ENCODE assay signal across 8 mouse cellular contexts in genomic region chr9:120591490-120591889, GRCm38 (mm10). TPM values are rescaled to one million over a fixed set of nuclear protein-coding genes. Genes with fewer than 3 reads are reported as not detected.
DNase-seq lines count a peak whose midpoint lies in the region; ATAC-seq and TF ChIP-seq lines count a peak whose summit lies in the region.

No protein-coding gene starts in this region.

- TF ChIP-seq CTCF in forebrain, postnatal 0 days (IDR thresholded peaks at IDR 0.05; ENCODE audit: low read depth), result peak; percentile 88

- no peaks in the 10 kb centered on the region for H3K36me3 ChIP-seq in forebrain, postnatal 0 days (ENCODE audit: insufficient read depth)

- no peaks in the 10 kb centered on the region for H3K27me3 ChIP-seq in forebrain, postnatal 0 days (ENCODE audit: insufficient read depth, low read length)

- H3K4me2 ChIP-seq in forebrain, postnatal 0 days (ENCODE audit: low read depth), result no peak overlapping the region

- WGBS in forebrain, postnatal 0 days, result 2% methylated on average over 9 of the region's 9 CpGs

- H3K27ac ChIP-seq in forebrain, postnatal 0 days (ENCODE audit: low read depth, low read length), result no peak overlapping the region

- no peak; the same call in 1 of the 2 replicates for ATAC-seq in cerebellum, adult (ENCODE audit: insufficient number of reproducible peaks, low FRiP score, low TSS enrichment)
- ATAC-seq in forebrain, postnatal 0 days, result no peak; the same call in 1 of the 2 replicates

- H3K9ac ChIP-seq in forebrain, postnatal 0 days, result no peak overlapping the region

- H3K4me1 ChIP-seq in forebrain, postnatal 0 days (ENCODE audit: insufficient read depth), result no peaks in the 10 kb centered on the region

- no peaks in the 10 kb centered on the region for H3K9me3 ChIP-seq in forebrain, postnatal 0 days (ENCODE audit: low read length)

- H3K4me3 ChIP-seq in forebrain, postnatal 0 days (ENCODE audit: low read depth, low read length), result no peak overlapping the region

- peak; percentile 53 for DNase-seq in cerebellum, adult 11 months
- DNase-seq in A20 (ENCODE audit: low read depth, low spot score), result peak; percentile 65
- DNase-seq in adrenal gland, postnatal 36 days, result peak; percentile 73 to 77
- peak; percentile 82 for DNase-seq in forebrain, postnatal 0 days
- DNase-seq in kidney, adult 9 months, result peak; percentile 78
- DNase-seq in lung, adult 18-20 months, result peak; percentile 71 to 76
- peak; percentile 85 for DNase-seq in right cerebral cortex, postnatal 4 days

RNA-seq across cellular contexts. Expression of gene Rpl14, which starts 20.2 kb away (rescaled TPM):
- 100 to 1,000 TPM; 522 to 541 TPM for total RNA-seq in adrenal gland, postnatal 36 days (2021)
- 449 and 763 TPM in 2 replicates for total RNA-seq in forebrain, postnatal 0 days (2014; rRNA removed)
- polyA plus RNA-seq in forebrain, postnatal 0 days (2015; fragmentation: Nextera tagmentation; extraction: Ambion mirVana), result 491 and 597 TPM in 2 replicates

RNA-seq across cellular contexts. Expression of gene Entpd3, which starts 51.9 kb away (rescaled TPM):
- 1 to 10 TPM in 1 of 2 experiments, under 1 TPM in 1; 0.40 to 2.9 TPM for total RNA-seq in adrenal gland, postnatal 36 days (2021)
- 3.6 and 5.5 TPM in 2 replicates for total RNA-seq in forebrain, postnatal 0 days (2014; rRNA removed)
- polyA plus RNA-seq in forebrain, postnatal 0 days (2015; fragmentation: Nextera tagmentation; extraction: Ambion mirVana), result 3.6 and 3.7 TPM in 2 replicates
